Mouse (Mus musculus) megakaryocyte-erythroid progenitor cell, adult 5-6 weeks (primary cell): ENCODE results near the gene Slc44a4. TPM values are rescaled to one million over a fixed set of nuclear protein-coding genes. Genes with fewer than 3 reads are reported as not detected.
A peak's percentile ranks its signal among the peaks of the same experiment; 100 is the strongest.
"Not testable (repeated sequence)": the region's sequence is repeated elsewhere in the genome, so short reads cannot be mapped to it uniquely, and the experiment has no call there.

Source experiments
- ATAC-seq: replicated peaks from 2 replicates; pipeline ENCODE4 v1.8.0; 2016; ENCODE audit warnings: mild to moderate bottlenecking, inconsistent platforms; ENCODE audit not compliant: severe bottlenecking, poor library complexity, low FRiP score, low TSS enrichment
- total RNA-seq, 2 experiments: library from RNA; stranded (forward) in 1 of 2; stranded (reverse) in 1 of 2; fragments of 200-1000, 215-1000 nt in 1 of 2; fragments of >200 nt in 1 of 2; fragmentation: Nextera tagmentation in 1 of 2; gene quantifications; 2 replicates each; pipeline ENCODE4 v1.2.3; 2014 to 2017

The Slc44a4 gene
- total RNA-seq, 2 experiments from 2014 or later, result not detected

GRCm38 (mm10) chr17:34934830-34935229, 20.6 kb downstream of the Slc44a4 start:
- no peak for ATAC-seq

GRCm38 (mm10) chr17:34937960-34938505, 23.8 kb downstream of the Slc44a4 start:
- no peak for ATAC-seq

- peak; percentile 66 for ATAC-seq
Measured at GRCm38 (mm10) chr17:34941344-34942041, 27.2 kb downstream of the Slc44a4 start.

- no peak for ATAC-seq
Measured at GRCm38 (mm10) chr17:34943128-34943815, 29.0 kb downstream of the Slc44a4 start.

- no peak for ATAC-seq
Measured at GRCm38 (mm10) chr17:34944362-34944761, 30.1 kb downstream of the Slc44a4 start.

- ATAC-seq, result no peak
Measured at GRCm38 (mm10) chr17:34946486-34947140, 32.3 kb downstream of the Slc44a4 start.

GRCm38 (mm10) chr17:34947606-34948005, 33.3 kb downstream of the Slc44a4 start:
- ATAC-seq, result no peak

- ATAC-seq, result not testable (repeated sequence)
Measured at GRCm38 (mm10) chr17:34948721-34949552, 34.7 kb downstream of the Slc44a4 start.

- ATAC-seq, result no peak
Measured at GRCm38 (mm10) chr17:34949553-34949969, 35.3 kb downstream of the Slc44a4 start.

- no peak for ATAC-seq
Measured at GRCm38 (mm10) chr17:34950514-34951455, 36.5 kb downstream of the Slc44a4 start.

- ATAC-seq, result peak; percentile 17
Measured at GRCm38 (mm10) chr17:34951636-34952377, 37.5 kb downstream of the Slc44a4 start.

GRCm38 (mm10) chr17:34952378-34953040, 38.2 kb downstream of the Slc44a4 start:
- ATAC-seq, result peak; percentile 67

GRCm38 (mm10) chr17:34953258-34953657, 39.0 kb downstream of the Slc44a4 start:
- no peak for ATAC-seq

GRCm38 (mm10) chr17:34953904-34954303, 39.6 kb downstream of the Slc44a4 start:
- no peak for ATAC-seq

GRCm38 (mm10) chr17:34954831-34955230, 40.6 kb downstream of the Slc44a4 start:
- ATAC-seq, result no peak

GRCm38 (mm10) chr17:34955884-34956283, 41.6 kb downstream of the Slc44a4 start:
- no peak for ATAC-seq

GRCm38 (mm10) chr17:34956340-34956739, 42.1 kb downstream of the Slc44a4 start:
- no peak for ATAC-seq
